Mouse (Mus musculus) bone marrow, adult 2 months (tissue): Measurements from ENCODE around the gene Dnah9.

Source experiments
- CTCF ChIP-seq: fragments of 200-500 bp; IDR thresholded peaks from 2 replicates; pipeline ENCODE4 v1.5.1; 2011; ENCODE audit warnings: low read length, control low read depth; ENCODE audit not compliant: control insufficient read depth, insufficient read depth
- POLR2A ChIP-seq: fragments of 200-500 bp; IDR thresholded peaks from 2 replicates; pipeline ENCODE4 v1.6.1; 2011; ENCODE audit warnings: low read depth, mild to moderate bottlenecking, control low read depth, low read length, borderline replicate concordance; ENCODE audit not compliant: control insufficient read depth

DNA sequence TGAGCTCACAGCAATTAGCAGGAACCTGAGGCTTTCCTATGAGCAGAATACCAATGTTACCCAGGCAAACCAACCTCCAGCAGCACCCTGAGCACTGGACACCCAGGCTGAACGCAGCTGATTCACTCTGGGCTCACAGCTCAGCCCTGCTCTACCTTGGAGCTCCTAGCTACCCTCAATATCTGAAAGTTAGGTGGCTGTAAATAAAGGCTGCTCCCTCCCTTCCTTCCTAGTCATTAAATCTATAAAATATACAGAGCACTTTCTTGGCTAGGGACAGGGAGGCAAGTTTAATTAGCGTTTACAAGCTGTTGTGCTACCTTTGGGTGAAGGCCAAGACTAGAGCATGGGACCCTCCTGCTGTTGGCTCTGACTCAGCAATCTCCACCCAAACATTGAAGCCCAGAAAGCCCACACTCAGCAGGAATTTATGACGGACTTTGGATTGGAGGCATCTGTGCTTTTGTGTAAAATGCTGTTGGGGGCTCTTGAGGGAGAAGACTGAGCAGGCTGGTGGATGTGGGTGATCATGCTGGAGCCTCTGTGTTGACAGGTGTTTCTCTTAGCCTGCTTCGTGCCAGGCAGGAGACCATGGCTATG is 121.7 kb downstream of the Dnah9 start:
- no peak for TF ChIP-seq CTCF
- no peak for TF ChIP-seq POLR2A
